Comparison of ENCODE assay signal across 8 mouse cellular contexts in genomic region chr19:47067924-47068611, GRCm38 (mm10). TPM values are rescaled to one million over a fixed set of nuclear protein-coding genes. Genes with fewer than 3 reads are reported as not detected.
DNase-seq lines count a peak whose midpoint lies in the region; ATAC-seq and TF ChIP-seq lines count a peak whose summit lies in the region.

No protein-coding gene starts in this region.

- peak overlapping the region; percentile 95 for H3K4me3 ChIP-seq in erythroblast, embryonic 14.5 days (replicated peaks)
- H3K4me3 ChIP-seq in heart, embryonic 12.5 days, result peak overlapping the region; percentile 93
- peak overlapping the region; percentile 100 for H3K4me3 ChIP-seq in kidney, postnatal 0 days (replicated peaks; ENCODE audit: low read depth, low read length)
- H3K4me3 ChIP-seq in liver, embryonic 11.5 days (ENCODE audit: low read depth, low read length), result peak overlapping the region; percentile 99
- H3K4me3 ChIP-seq in myocyte, result peak overlapping the region; percentile 35

- TF ChIP-seq POLR2A in myocyte (IDR thresholded peaks at IDR 0.05; ENCODE audit: insufficient read length, low read depth), result peak; percentile 74

- peaks cover 22% of the 10 kb centered on the region for H3K79me2 ChIP-seq in myocyte (ENCODE audit: control insufficient read depth, insufficient read depth)

- H3ac ChIP-seq in myocyte (ENCODE audit: control insufficient read depth, insufficient read length), result peak overlapping the region; percentile 87

- H3K9ac ChIP-seq in heart, embryonic 12.5 days, result peak overlapping the region; percentile 92
- peak overlapping the region; percentile 96 for H3K9ac ChIP-seq in kidney, postnatal 0 days (ENCODE audit: low read depth, low read length)
- H3K9ac ChIP-seq in liver, embryonic 11.5 days (ENCODE audit: low read depth, low read length), result peak overlapping the region; percentile 98

- H3K27me3 ChIP-seq in erythroblast, embryonic 14.5 days (ENCODE audit: control insufficient read depth), result no peaks in the 10 kb centered on the region
- H3K27me3 ChIP-seq in heart, embryonic 12.5 days (replicated peaks), result no peaks in the 10 kb centered on the region
- no peaks in the 10 kb centered on the region for H3K27me3 ChIP-seq in kidney, postnatal 0 days (ENCODE audit: insufficient read depth, low read length)
- no peaks in the 10 kb centered on the region for H3K27me3 ChIP-seq in liver, embryonic 11.5 days (replicated peaks; ENCODE audit: control insufficient read depth, insufficient read depth, low read length)
- H3K27me3 ChIP-seq in myocyte (ENCODE audit: control insufficient read depth, insufficient read depth, insufficient read length), result no peaks in the 10 kb centered on the region
- H3K27me3 ChIP-seq in splenic B cell, adult 2 months (ENCODE audit: control insufficient read depth, insufficient read depth, low read length, poor library complexity, severe bottlenecking), result no peaks in the 10 kb centered on the region

- H3K4me1 ChIP-seq in erythroblast, embryonic 14.5 days (ENCODE audit: control insufficient read depth), result peaks cover 24% of the 10 kb centered on the region
- peaks cover 13% of the 10 kb centered on the region for H3K4me1 ChIP-seq in heart, embryonic 12.5 days (replicated peaks)
- no peaks in the 10 kb centered on the region; the same call in 1 of the 2 replicates for H3K4me1 ChIP-seq in kidney, postnatal 0 days (replicated peaks; ENCODE audit: insufficient read depth, low read length)
- H3K4me1 ChIP-seq in liver, embryonic 11.5 days (replicated peaks; ENCODE audit: control insufficient read depth, insufficient read depth, low read length), result peaks cover 6% of the 10 kb centered on the region; the same call in 1 of the 2 replicates

- peak overlapping the region; percentile 84 for H3K4me2 ChIP-seq in heart, embryonic 12.5 days
- H3K4me2 ChIP-seq in kidney, postnatal 0 days (ENCODE audit: low read length), result peak overlapping the region; percentile 60
- peak overlapping the region; percentile 96 for H3K4me2 ChIP-seq in liver, embryonic 11.5 days
- H3K4me2 ChIP-seq in myocyte (ENCODE audit: low read depth), result peak overlapping the region; percentile 99

- peak; percentile 27; the same call in 1 of the 2 replicates for TF ChIP-seq CTCF in kidney, postnatal 0 days (IDR thresholded peaks at IDR 0.05; ENCODE audit: low read depth)

- peaks cover 45% of the 10 kb centered on the region for H3K36me3 ChIP-seq in erythroblast, embryonic 14.5 days (ENCODE audit: control insufficient read depth)
- peaks cover 22% of the 10 kb centered on the region for H3K36me3 ChIP-seq in heart, embryonic 12.5 days
- no peaks in the 10 kb centered on the region; the same call in 1 of the 2 replicates for H3K36me3 ChIP-seq in kidney, postnatal 0 days (ENCODE audit: insufficient read depth, low read length)
- peaks cover 11% of the 10 kb centered on the region for H3K36me3 ChIP-seq in liver, embryonic 11.5 days (ENCODE audit: control insufficient read depth, insufficient read depth, low read length)
- H3K36me3 ChIP-seq in myocyte (ENCODE audit: control insufficient read depth, insufficient read depth), result peaks cover 14% of the 10 kb centered on the region
- H3K36me3 ChIP-seq in splenic B cell, adult 2 months (ENCODE audit: control insufficient read depth, insufficient read depth, low read length, poor library complexity, severe bottlenecking), result peaks cover 12% of the 10 kb centered on the region; the same call in 1 of the 2 replicates

- DNase-seq in CD4-positive helper T cell, adult 2 months (ENCODE audit: low read depth, low spot score), result peak; percentile 92
- peak; percentile 58 for DNase-seq in brain, embryonic 18.5 days (ENCODE audit: low read depth, low spot score)
- DNase-seq in kidney, postnatal 0 days (ENCODE audit: low spot score), result peak; percentile 95
- DNase-seq in liver, embryonic 11.5 days (ENCODE audit: low spot score), result peak; percentile 82
- peak; percentile 83 for DNase-seq in splenic B cell, adult 2 months (ENCODE audit: low read depth, low spot score)

- under 1% methylated on average over 66 of the region's 72 CpGs for WGBS in heart, embryonic 12.5 days
- under 1% methylated on average over 62 of the region's 72 CpGs for WGBS in kidney, postnatal 0 days
- WGBS in liver, embryonic 11.5 days, result under 1% methylated on average over 61 of the region's 72 CpGs

- H3K27ac ChIP-seq in heart, embryonic 12.5 days (ENCODE audit: poor library complexity, severe bottlenecking), result peak overlapping the region; percentile 68
- peak overlapping the region; percentile 92 for H3K27ac ChIP-seq in kidney, postnatal 0 days
- peak overlapping the region; percentile 85 for H3K27ac ChIP-seq in liver, embryonic 11.5 days (ENCODE audit: low read depth, low read length)

- peak; percentile 94 for ATAC-seq in heart, embryonic 12.5 days (ENCODE audit: insufficient number of reproducible peaks, low FRiP score)
- ATAC-seq in kidney, postnatal 0 days (replicated peaks; ENCODE audit: low FRiP score, low read depth), result peak; percentile 85
- peak; percentile 97 for ATAC-seq in liver, embryonic 11.5 days (replicated peaks; ENCODE audit: low FRiP score)

- no peaks in the 10 kb centered on the region for H3K9me3 ChIP-seq in erythroblast, embryonic 14.5 days (ENCODE audit: control insufficient read depth, low read length)
- H3K9me3 ChIP-seq in heart, embryonic 12.5 days (replicated peaks), result no peaks in the 10 kb centered on the region
- no peaks in the 10 kb centered on the region for H3K9me3 ChIP-seq in kidney, postnatal 0 days (replicated peaks; ENCODE audit: low read length)
- no peaks in the 10 kb centered on the region for H3K9me3 ChIP-seq in liver, embryonic 11.5 days (ENCODE audit: control insufficient read depth, low read length)

TF ChIP-seq in myocyte, 11 proteins besides CTCF, POLR2A, EP300 and RAD21:
- no peak for TF ChIP-seq MAX (IDR thresholded peaks at IDR 0.05; ENCODE audit: low read depth)
- TF ChIP-seq USF1 (IDR thresholded peaks at IDR 0.05; ENCODE audit: low read depth), result no peak
- peak; percentile 85 for TF ChIP-seq E2F4 (IDR thresholded peaks at IDR 0.05; ENCODE audit: insufficient read depth)
- TF ChIP-seq POLR2AphosphoS2 (IDR thresholded peaks at IDR 0.05; ENCODE audit: insufficient read length, low read depth), result peak; percentile 50
- TF ChIP-seq SRF (IDR thresholded peaks at IDR 0.05; ENCODE audit: control insufficient read depth, insufficient read length, low read depth), result no peak
- TF ChIP-seq TCF3 (IDR thresholded peaks at IDR 0.05; ENCODE audit: insufficient read length, low read depth), result no peak

RNA-seq across cellular contexts. Expression of gene Taf5, which starts 0.5 kb away (rescaled TPM):
- polyA plus RNA-seq in erythroblast, embryonic 14.5 days (2012), result 0.86 TPM in 2 replicates
- polyA plus RNA-seq in heart, embryonic 12.5 days (2016; fragmentation: Nextera tagmentation; extraction: Ambion mirVana), result 7.1 and 7.5 TPM in 2 replicates
- 3.5 and 4.3 TPM in 2 replicates for polyA plus RNA-seq in kidney, postnatal 0 days (2015; fragmentation: Nextera tagmentation; extraction: Ambion mirVana)
- 9.0 TPM in 2 replicates for polyA plus RNA-seq in liver, embryonic 11.5 days (2014; fragmentation: Nextera tagmentation; extraction: Ambion mirVana)
- 2.5 TPM for polyA plus RNA-seq in myocyte (2012; fragmentation: generic; extraction: Trizol)

RNA-seq across cellular contexts. Expression of gene Pcgf6, which starts 17.4 kb away (rescaled TPM):
- 0.46 and 0.48 TPM in 2 replicates for polyA plus RNA-seq in erythroblast, embryonic 14.5 days (2012)
- polyA plus RNA-seq in heart, embryonic 12.5 days (2016; fragmentation: Nextera tagmentation; extraction: Ambion mirVana), result 12.9 and 14.5 TPM in 2 replicates
- 19.2 and 20.3 TPM in 2 replicates for polyA plus RNA-seq in kidney, postnatal 0 days (2015; fragmentation: Nextera tagmentation; extraction: Ambion mirVana)
- polyA plus RNA-seq in liver, embryonic 11.5 days (2014; fragmentation: Nextera tagmentation; extraction: Ambion mirVana), result 28.6 and 32.9 TPM in 2 replicates
- 5.6 TPM for polyA plus RNA-seq in myocyte (2012; fragmentation: generic; extraction: Trizol)

RNA-seq across cellular contexts. Expression of gene Usmg5, which starts 22.4 kb away (rescaled TPM):
- polyA plus RNA-seq in erythroblast, embryonic 14.5 days (2012), result 2.3 and 2.6 TPM in 2 replicates
- 2,494 and 2,546 TPM in 2 replicates for polyA plus RNA-seq in heart, embryonic 12.5 days (2016; fragmentation: Nextera tagmentation; extraction: Ambion mirVana)
- polyA plus RNA-seq in kidney, postnatal 0 days (2015; fragmentation: Nextera tagmentation; extraction: Ambion mirVana), result 2,320 and 2,713 TPM in 2 replicates
- 1,203 and 1,215 TPM in 2 replicates for polyA plus RNA-seq in liver, embryonic 11.5 days (2014; fragmentation: Nextera tagmentation; extraction: Ambion mirVana)
- polyA plus RNA-seq in myocyte (2012; fragmentation: generic; extraction: Trizol), result 1,012 TPM

RNA-seq across cellular contexts. Expression of gene Pdcd11, which starts 22.5 kb away (rescaled TPM):
- 0.48 and 0.58 TPM in 2 replicates for polyA plus RNA-seq in erythroblast, embryonic 14.5 days (2012)
- polyA plus RNA-seq in heart, embryonic 12.5 days (2016; fragmentation: Nextera tagmentation; extraction: Ambion mirVana), result 7.4 and 7.9 TPM in 2 replicates
- polyA plus RNA-seq in kidney, postnatal 0 days (2015; fragmentation: Nextera tagmentation; extraction: Ambion mirVana), result 7.3 TPM in 2 replicates
- 18.4 and 18.8 TPM in 2 replicates for polyA plus RNA-seq in liver, embryonic 11.5 days (2014; fragmentation: Nextera tagmentation; extraction: Ambion mirVana)
- polyA plus RNA-seq in myocyte (2012; fragmentation: generic; extraction: Trizol), result 16.1 TPM

RNA-seq across cellular contexts. Expression of gene Nt5c2, which starts 53.1 kb away (rescaled TPM):
- polyA plus RNA-seq in erythroblast, embryonic 14.5 days (2012), result 0.55 and 0.66 TPM in 2 replicates
- 108 and 111 TPM in 2 replicates for polyA plus RNA-seq in heart, embryonic 12.5 days (2016; fragmentation: Nextera tagmentation; extraction: Ambion mirVana)
- 68.4 and 87.5 TPM in 2 replicates for polyA plus RNA-seq in kidney, postnatal 0 days (2015; fragmentation: Nextera tagmentation; extraction: Ambion mirVana)
- polyA plus RNA-seq in liver, embryonic 11.5 days (2014; fragmentation: Nextera tagmentation; extraction: Ambion mirVana), result 107 and 110 TPM in 2 replicates
- polyA plus RNA-seq in myocyte (2012; fragmentation: generic; extraction: Trizol), result 19.5 TPM

Comparison
In these comparisons a context has a peak if more than half of its experiments do, and no peak if none do; other contexts are left out.
1. Peak in every context shown above with its lines: DNase-seq, ATAC-seq, H3K4me3 ChIP-seq and H3K27ac ChIP-seq.
2. H3K4me3 ChIP-seq: peak in every context shown above with its lines; median percentile 100 in kidney, postnatal 0 days; 99 in liver, embryonic 11.5 days; 95 in erythroblast, embryonic 14.5 days; 93 in heart, embryonic 12.5 days; 35 in myocyte.
3. RNA of gene Usmg5, which starts 22.4 kb away (polyA plus RNA-seq): 2,320 to 2,713 TPM in kidney, postnatal 0 days, 2,494 to 2,546 TPM in heart, embryonic 12.5 days, 1,203 to 1,215 TPM in liver, embryonic 11.5 days and 1,012 TPM in myocyte (single experiment); 2.3 to 2.6 TPM in erythroblast, embryonic 14.5 days; every median in the first group is over 100 times any median in the second.